Mouse (Mus musculus): ENCODE measurements around the gene Nags.

The Nags gene

GRCm38 (mm10) chr11:102145471-102146001, at the start of gene Nags:
Gene Nags (plus strand): TSS chr11:102145513.
- DNase-seq (ENCODE audit: low read depth): no peak

DNA sequence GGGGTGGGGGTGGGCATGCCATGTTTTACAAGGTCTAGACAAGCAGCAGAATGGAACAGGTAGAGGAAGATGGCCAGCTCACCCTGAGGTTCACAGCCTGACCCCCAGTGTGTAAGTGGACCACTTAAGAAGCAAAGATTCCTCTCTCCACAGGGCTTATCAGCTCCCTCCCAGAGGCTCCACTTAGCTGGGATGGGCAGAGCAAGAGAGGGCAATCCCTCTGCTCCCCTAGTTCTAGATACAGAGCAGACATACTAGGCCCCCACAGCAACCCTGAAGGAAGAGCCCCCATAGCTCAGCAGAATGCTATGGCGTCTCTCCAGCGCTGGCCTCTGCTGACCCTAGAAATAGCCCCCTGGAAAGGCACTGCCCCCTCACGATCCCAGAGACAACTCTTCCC, 49.6 kb upstream of the Nags start:
- DNase-seq (ENCODE audit: low read depth): no peak

- DNase-seq (ENCODE audit: low read depth): no peak
These were observed 48.9 kb upstream of the Nags start for GRCm38 (mm10) chr11:102096446-102096845.

GRCm38 (mm10) chr11:102096887-102097391, 48.4 kb upstream of the Nags start:
- peak; percentile 66 for DNase-seq (ENCODE audit: low read depth)

GRCm38 (mm10) chr11:102101219-102101618, 44.1 kb upstream of the Nags start, which contains the start of gene Ppy:
Gene Ppy (minus strand): TSS chr11:102101319.
- no peak for DNase-seq (ENCODE audit: low read depth)

GRCm38 (mm10) chr11:102102485-102103258, 42.6 kb upstream of the Nags start:
- DNase-seq (ENCODE audit: low read depth): no peak

- no peak for DNase-seq (ENCODE audit: low read depth)
These were observed 38.4 kb upstream of the Nags start for GRCm38 (mm10) chr11:102106911-102107310.

GRCm38 (mm10) chr11:102107732-102108131, 37.6 kb upstream of the Nags start, which contains the start of gene Pyy:
Gene Pyy (minus strand): TSS chr11:102107832.
- DNase-seq (ENCODE audit: low read depth): no peak

- DNase-seq (ENCODE audit: low read depth): no peak
These were observed 33.7 kb upstream of the Nags start for GRCm38 (mm10) chr11:102111576-102111975.

GRCm38 (mm10) chr11:102116241-102116640, 29.1 kb upstream of the Nags start:
- DNase-seq (ENCODE audit: low read depth): no peak

DNA sequence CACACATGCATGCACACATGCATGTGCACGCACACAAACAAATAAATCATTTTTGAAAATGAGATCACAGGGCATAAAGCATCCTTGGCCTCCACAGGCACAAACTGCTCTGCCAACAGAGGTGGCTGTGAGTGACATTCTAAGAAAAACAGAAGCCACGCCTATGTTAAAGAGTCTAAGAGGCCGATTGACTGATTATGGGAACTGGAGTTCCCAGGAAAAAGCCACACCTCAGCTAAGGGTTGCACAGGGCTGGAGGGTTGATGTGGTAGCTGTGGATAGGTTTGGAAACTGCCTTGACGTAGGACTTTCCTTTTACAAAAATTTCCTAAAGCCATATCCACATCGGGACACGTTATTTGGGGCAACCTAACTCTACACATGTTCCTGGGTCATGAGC, 27.9 kb upstream of the Nags start:
- DNase-seq (ENCODE audit: low read depth): no peak

DNA sequence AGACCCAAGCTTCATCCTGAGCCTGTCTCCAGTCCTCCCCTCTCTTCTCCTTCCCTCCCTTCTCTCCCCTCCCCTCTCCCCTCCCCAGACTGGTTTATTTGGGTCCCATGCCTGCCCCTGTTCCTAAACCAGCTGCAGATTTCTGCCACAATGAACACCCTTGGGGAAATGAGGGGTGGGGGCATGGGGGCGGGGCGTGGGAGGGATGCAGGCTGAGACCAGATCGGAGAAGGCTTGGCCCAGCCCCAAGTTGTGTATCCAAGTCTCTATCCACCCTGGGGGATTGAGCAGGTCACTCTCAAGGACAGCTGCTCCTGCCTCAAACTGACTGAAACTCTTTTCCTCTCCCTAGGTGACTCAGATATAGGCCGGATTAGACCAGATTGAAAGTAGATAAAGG, 10.8 kb upstream of the Nags start:
- DNase-seq (ENCODE audit: low read depth): no peak

DNA sequence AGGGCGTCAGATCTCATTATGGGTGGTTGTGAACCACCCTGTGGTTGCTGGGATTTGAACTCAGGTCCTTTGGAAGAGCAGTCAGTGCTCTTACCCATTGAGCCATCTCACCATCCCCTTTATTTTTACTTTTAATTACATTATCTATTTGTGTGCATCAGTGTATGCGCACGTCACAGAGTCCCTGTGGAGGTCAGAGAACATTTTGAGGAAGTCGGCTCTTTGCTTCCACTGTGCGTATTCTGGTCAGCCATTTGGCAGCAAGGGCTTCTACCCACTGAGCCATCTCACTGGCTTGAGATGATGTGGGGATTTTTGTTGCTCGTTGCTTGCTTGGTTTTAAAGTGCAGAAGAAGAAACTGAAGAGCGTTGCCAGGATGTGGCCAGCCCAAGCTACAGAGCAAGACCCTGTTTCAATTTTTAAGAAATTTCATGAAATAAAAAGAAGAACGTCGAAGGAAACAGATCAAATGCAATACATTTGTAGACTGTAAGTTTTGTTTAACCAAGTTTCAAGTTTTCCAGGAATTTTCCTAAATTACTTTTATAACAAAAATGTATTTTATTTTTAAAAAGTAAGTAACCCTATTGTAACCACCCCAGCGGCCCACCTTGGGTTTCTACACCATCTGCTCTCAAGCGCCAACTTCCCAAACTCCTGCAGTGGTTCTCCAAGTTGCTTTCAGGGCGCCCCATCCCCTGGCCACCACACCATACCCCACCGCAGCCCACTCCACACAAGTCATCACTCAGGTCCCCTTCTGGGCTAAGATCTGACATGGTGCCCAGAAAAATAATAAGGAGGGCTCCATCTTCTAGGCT, 7.5 kb upstream of the Nags start:
- DNase-seq (ENCODE audit: low read depth): no peak

DNA sequence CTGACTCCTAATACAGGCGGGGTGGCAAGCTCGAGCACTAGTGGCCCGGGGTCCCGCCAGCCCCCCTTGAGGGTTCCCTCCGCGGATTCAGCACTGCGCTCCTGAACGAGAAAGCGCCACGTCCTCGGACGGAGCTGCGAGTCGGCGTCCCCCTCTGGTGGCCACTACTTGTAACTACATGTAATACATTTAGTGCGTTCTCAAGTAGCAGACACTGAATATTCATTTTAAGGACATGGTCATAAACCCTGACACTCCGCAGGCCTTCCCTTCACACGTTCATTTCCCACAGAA, 6.9 kb upstream of the Nags start:
- DNase-seq (ENCODE audit: low read depth): peak; percentile 9

DNA sequence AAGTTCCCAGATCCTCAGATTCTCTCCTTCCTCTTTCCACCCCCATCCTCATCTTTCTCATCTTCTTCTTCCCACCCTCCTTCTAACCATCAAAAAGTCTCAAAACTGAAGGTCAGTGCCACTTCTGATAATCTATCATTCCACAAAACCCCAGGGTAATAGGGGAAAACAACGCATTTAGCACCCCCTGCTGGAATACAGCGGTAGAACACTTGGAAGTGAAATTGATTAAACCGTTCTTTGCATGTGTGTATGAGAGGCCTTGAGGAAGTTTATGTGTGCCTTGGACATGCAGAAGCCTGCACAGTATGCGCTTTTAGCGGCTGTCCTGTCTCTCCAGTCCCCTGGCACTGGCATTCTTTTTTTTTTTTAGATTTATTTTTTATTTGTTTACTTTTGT, 4.8 kb upstream of the Nags start:
- DNase-seq (ENCODE audit: low read depth): peak; percentile 20

DNA sequence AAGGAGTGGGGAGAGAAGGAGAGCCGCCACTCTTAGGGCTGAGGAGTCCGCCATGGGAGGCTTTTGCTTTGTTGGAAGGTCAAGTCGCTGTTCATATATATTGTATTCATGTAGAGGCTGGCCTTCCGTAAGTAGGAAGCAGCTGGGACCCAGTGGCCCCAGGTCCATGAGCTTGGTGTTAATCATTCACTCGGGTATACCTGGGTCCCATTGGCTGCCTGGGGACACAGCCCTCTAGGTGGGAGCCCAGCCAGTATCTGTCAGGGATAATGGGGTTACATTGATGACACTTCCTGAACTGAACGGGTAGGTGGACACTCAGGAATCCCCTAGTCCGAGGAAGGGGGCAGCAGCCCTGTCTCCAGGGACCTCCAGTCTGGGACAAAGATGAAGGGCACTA, 3.0 kb upstream of the Nags start:
- DNase-seq (ENCODE audit: low read depth): no peak

DNA sequence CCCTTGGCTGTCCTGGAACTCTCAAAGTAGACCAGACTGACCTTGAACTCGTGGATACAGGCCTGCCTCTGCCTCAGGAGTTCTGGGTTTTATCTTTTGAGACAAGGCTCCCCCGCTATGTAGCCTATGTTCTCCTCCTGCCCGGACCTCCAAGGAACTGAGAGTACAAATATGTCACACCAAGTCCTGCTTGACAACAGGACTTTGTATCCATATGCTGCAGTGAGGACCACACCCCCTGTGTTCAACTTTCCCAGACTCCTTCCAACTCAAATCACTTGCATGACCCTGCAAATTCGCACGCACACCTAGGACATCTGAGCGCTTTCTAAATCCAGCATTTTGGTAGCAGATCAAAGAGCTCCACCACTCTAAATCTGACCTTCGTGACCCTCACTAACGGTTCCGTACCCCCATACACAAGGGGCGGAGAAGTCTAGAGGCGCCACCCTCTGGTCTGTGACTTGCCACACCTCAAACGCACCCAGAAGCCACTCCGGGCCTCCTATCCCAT, 299 bp upstream of the Nags start:
- DNase-seq (ENCODE audit: low read depth): no peak

DNA sequence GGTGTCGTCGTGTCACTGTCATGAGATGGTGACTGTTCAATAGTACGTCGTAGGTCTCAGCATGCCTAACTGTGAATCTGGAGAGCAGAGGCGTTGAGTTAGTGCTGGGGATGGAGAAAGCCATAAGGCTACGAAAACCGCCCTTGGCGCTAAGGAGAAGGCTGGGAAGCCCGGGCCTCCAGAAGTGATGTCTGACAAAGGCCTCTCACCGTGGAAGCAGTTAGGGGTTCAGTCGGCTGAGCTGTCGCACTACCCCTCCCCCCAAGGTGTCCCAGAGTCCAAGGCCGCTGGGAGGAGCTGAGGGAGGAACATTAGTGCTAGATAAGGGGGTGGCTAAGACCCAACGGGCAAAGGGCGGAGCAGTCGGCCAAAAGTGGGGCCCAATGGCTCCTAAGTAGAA, 692 bp downstream of the Nags start:
- no peak for DNase-seq (ENCODE audit: low read depth)

- no peak for DNase-seq (ENCODE audit: low read depth)
These were observed 1.2 kb downstream of the Nags start for GRCm38 (mm10) chr11:102146531-102146930.

- no peak for DNase-seq (ENCODE audit: low read depth)
These were observed 2.1 kb downstream of the Nags start for GRCm38 (mm10) chr11:102147213-102147989.

- DNase-seq (ENCODE audit: low read depth): peak; percentile 89
These were observed 10.9 kb downstream of the Nags start, which contains the start of gene Tmem101 for GRCm38 (mm10) chr11:102156039-102156785. Gene Tmem101 (minus strand): TSS chr11:102156404.
